ENCODE assay signal across 8 mouse cellular contexts in the genomic region with DNA sequence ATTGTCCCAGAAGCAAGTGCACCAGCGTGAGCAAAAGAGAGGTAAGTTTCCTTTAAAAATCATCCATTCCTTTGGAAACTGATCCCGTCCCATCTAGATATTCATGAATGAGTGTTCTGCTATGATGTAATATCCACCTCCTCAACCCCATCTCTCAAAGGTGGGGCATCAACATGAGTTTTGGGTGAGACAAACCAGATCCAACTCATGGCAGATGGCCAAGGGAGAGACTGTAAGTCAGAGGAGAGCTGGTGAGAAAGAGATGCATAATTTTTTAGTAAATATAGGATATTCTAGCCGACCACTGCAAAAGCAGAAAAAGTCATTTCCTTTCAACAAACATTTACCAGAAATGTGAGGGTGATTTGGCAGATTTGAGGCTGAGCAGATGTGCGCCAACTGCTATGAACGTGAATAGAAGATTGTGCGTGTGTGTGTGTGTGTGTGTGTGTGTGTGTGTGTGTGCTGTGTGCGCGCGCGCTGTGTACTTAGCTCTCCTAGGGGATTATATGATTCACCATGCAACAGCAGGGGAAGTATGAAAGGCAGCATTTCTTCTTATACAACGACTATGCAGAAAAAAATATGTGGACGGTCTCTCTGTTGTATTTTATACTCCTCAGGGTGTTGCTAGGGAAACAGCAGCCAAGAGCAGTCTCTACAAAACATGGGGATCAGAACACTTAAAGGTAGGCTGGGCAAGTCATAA. TPM values are rescaled to one million over a fixed set of nuclear protein-coding genes. Genes with fewer than 3 reads are reported as not detected.
DNase-seq lines count a peak whose midpoint lies in the region; ATAC-seq and TF ChIP-seq lines count a peak whose summit lies in the region.

No protein-coding gene starts in this region.

- TF ChIP-seq CTCF in intestine, postnatal 0 days (IDR thresholded peaks at IDR 0.05; ENCODE audit: low read depth) = no peak

- peaks cover 3% of the 10 kb centered on the region; the same call in 1 of the 2 replicates for H3K4me1 ChIP-seq in intestine, embryonic 14.5 days (replicated peaks; ENCODE audit: control insufficient read depth, insufficient read depth, low read length)
- H3K4me1 ChIP-seq in intestine, postnatal 0 days (replicated peaks; ENCODE audit: control insufficient read depth, insufficient read depth, low read length) = no peaks in the 10 kb centered on the region
- H3K4me1 ChIP-seq in forebrain, embryonic 13.5 days = no peaks in the 10 kb centered on the region

- 32% methylated on average over 12 of the region's 12 CpGs for WGBS in intestine, embryonic 14.5 days
- WGBS in intestine, postnatal 0 days = 37% methylated on average over 12 of the region's 12 CpGs
- 59% methylated on average over 12 of the region's 12 CpGs for WGBS in forebrain, embryonic 13.5 days

- DNase-seq in intestine, embryonic 14.5 days (ENCODE audit: low spot score) = peak; percentile 74
- DNase-seq in layer of hippocampus, adult 8-10 months (ENCODE audit: low spot score in 2 of 2) = peak; percentile 38 to 60
- peak; percentile 31 for DNase-seq in right cerebral cortex, adult 18-20 months
- DNase-seq in kidney, adult 8-10 months = no peak
- no peak for DNase-seq in kidney, postnatal 14 days

- H3K36me3 ChIP-seq in intestine, embryonic 14.5 days (ENCODE audit: control insufficient read depth, insufficient read depth, low read length) = no peaks in the 10 kb centered on the region
- no peaks in the 10 kb centered on the region for H3K36me3 ChIP-seq in intestine, postnatal 0 days (ENCODE audit: control insufficient read depth, insufficient read depth)
- no peaks in the 10 kb centered on the region for H3K36me3 ChIP-seq in forebrain, embryonic 13.5 days (ENCODE audit: poor library complexity, severe bottlenecking)

- H3K4me3 ChIP-seq in intestine, embryonic 14.5 days (ENCODE audit: low read depth, low read length) = no peak overlapping the region
- no peak overlapping the region for H3K4me3 ChIP-seq in intestine, postnatal 0 days (ENCODE audit: low read depth, low read length)
- no peak overlapping the region for H3K4me3 ChIP-seq in forebrain, embryonic 13.5 days

- no peaks in the 10 kb centered on the region for H3K27me3 ChIP-seq in intestine, embryonic 14.5 days (replicated peaks; ENCODE audit: control insufficient read depth, insufficient read depth, low read length)
- H3K27me3 ChIP-seq in intestine, postnatal 0 days (replicated peaks; ENCODE audit: control insufficient read depth, insufficient read depth, low read length) = no peaks in the 10 kb centered on the region
- no peaks in the 10 kb centered on the region for H3K27me3 ChIP-seq in forebrain, embryonic 13.5 days

- ATAC-seq in intestine, embryonic 14.5 days (replicated peaks; ENCODE audit: low FRiP score, low TSS enrichment, low read depth) = peak; percentile 90
- no peak; the same call in 1 of the 2 replicates for ATAC-seq in intestine, postnatal 0 days
- peak; percentile 77 for ATAC-seq in forebrain, embryonic 13.5 days
- no peak for ATAC-seq in activated CD4-positive, CD25-positive, alpha-beta regulatory T cell, adult 4 months

- H3K9me3 ChIP-seq in intestine, embryonic 14.5 days (ENCODE audit: control insufficient read depth, low read length) = no peaks in the 10 kb centered on the region
- no peaks in the 10 kb centered on the region for H3K9me3 ChIP-seq in intestine, postnatal 0 days (ENCODE audit: control insufficient read depth)
- no peaks in the 10 kb centered on the region for H3K9me3 ChIP-seq in forebrain, embryonic 13.5 days (replicated peaks)

- peak overlapping the region; percentile 61; the same call in 1 of the 2 replicates for H3K27ac ChIP-seq in intestine, embryonic 14.5 days (ENCODE audit: low read depth)
- H3K27ac ChIP-seq in intestine, postnatal 0 days (ENCODE audit: low read depth, low read length) = no peak overlapping the region
- no peak overlapping the region for H3K27ac ChIP-seq in forebrain, embryonic 13.5 days

- H3K4me2 ChIP-seq in intestine, embryonic 14.5 days (ENCODE audit: low read length) = no peak overlapping the region
- no peak overlapping the region for H3K4me2 ChIP-seq in intestine, postnatal 0 days (replicated peaks; ENCODE audit: low read depth)
- no peak overlapping the region for H3K4me2 ChIP-seq in forebrain, embryonic 13.5 days

- H3K9ac ChIP-seq in intestine, embryonic 14.5 days (ENCODE audit: low read length) = no peak overlapping the region
- H3K9ac ChIP-seq in intestine, postnatal 0 days (ENCODE audit: low read depth, low read length) = no peak overlapping the region
- H3K9ac ChIP-seq in forebrain, embryonic 13.5 days = no peak overlapping the region

RNA-seq across cellular contexts. Expression of a gene that starts 42.9 kb away (rescaled TPM):
- 60.3 and 62.7 TPM in 2 replicates for polyA plus RNA-seq in intestine, embryonic 14.5 days (2014; fragmentation: Nextera tagmentation; extraction: Ambion mirVana)
- polyA plus RNA-seq in intestine, postnatal 0 days (2015; fragmentation: Nextera tagmentation; extraction: Ambion mirVana) = 48.9 and 49.3 TPM in 2 replicates
- polyA plus RNA-seq in forebrain, embryonic 13.5 days (2015; fragmentation: Nextera tagmentation; extraction: Ambion mirVana) = 10.1 and 11.2 TPM in 2 replicates
- total RNA-seq in layer of hippocampus, adult 8-10 months (2022) = 10 to 100 TPM; 15.0 to 38.6 (median 24.3) TPM
- 100 to 1,000 TPM; 111 to 119 TPM for polyA plus RNA-seq in activated CD4-positive, CD25-positive, alpha-beta regulatory T cell, adult 4 months (2017; shearing (Covaris generic))

Comparison
In these comparisons a context has a peak if more than half of its experiments do, and no peak if none do; other contexts are left out.
1. ATAC-seq: peak in intestine, embryonic 14.5 days (single experiment) and forebrain, embryonic 13.5 days (single experiment); none in intestine, postnatal 0 days (single experiment) and activated CD4-positive, CD25-positive, alpha-beta regulatory T cell, adult 4 months (single experiment).
2. DNase-seq: peak in intestine, embryonic 14.5 days (single experiment), layer of hippocampus, adult 8-10 months (2 of 2) and right cerebral cortex, adult 18-20 months (single experiment); none in kidney, adult 8-10 months (0 of 2) and kidney, postnatal 14 days (single experiment).